Mouse (Mus musculus): Measurements from ENCODE around the gene Slc44a5. TPM values are rescaled to one million over a fixed set of nuclear protein-coding genes. Genes with fewer than 3 reads are reported as not detected.

The Slc44a5 gene
- polyA plus RNA-seq, 1 experiment: 0.35 TPM

DNA sequence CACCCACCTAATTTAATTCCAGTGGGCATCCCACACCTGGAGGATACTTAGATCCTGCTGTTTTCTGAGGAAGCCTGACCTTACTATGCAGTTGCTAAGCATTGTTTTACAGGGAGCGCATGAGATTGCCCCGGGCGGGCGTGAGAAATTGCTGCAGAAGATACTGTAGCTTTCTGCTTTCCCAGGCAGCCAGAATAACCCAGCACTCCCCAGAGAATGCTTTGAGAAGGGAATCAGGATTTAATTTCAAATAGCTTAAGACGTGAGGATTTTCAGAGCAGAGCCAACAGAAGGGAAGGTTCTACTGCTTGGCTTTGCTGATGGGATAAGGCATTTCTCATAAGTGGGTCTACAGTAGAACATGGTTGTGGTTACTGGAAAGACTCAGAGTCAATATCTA, 142.8 kb downstream of the Slc44a5 start:
- Histone ChIP-seq H3K4me1 (ENCODE audit: control insufficient read depth, insufficient read depth, low read length) (no peaks in the 10 kb centered on the region), H3K4me3 (ENCODE audit: insufficient read depth, low read length) (no peak overlapping the region), H3K27ac (ENCODE audit: insufficient read depth, low read length) (no peak overlapping the region)
- TF ChIP-seq CTCF (IDR thresholded peaks at IDR 0.05; ENCODE audit: borderline replicate concordance, insufficient read depth, low read length) (no peak), POLR2A (IDR thresholded peaks at IDR 0.05; ENCODE audit: low read depth, low read length) (no peak)

GRCm38 (mm10) chr3:154118992-154119603, 145.9 kb downstream of the Slc44a5 start:
- Histone ChIP-seq H3K4me1 (ENCODE audit: control insufficient read depth, insufficient read depth, low read length) (no peaks in the 10 kb centered on the region), H3K4me3 (ENCODE audit: insufficient read depth, low read length) (no peak overlapping the region), H3K27ac (ENCODE audit: insufficient read depth, low read length) (no peak overlapping the region)
- TF ChIP-seq POLR2A (IDR thresholded peaks at IDR 0.05; ENCODE audit: low read depth, low read length) (no peak), CTCF (IDR thresholded peaks at IDR 0.05; ENCODE audit: borderline replicate concordance, insufficient read depth, low read length) (no peak)

GRCm38 (mm10) chr3:154122531-154122930, 149.3 kb downstream of the Slc44a5 start:
- TF ChIP-seq POLR2A (IDR thresholded peaks at IDR 0.05; ENCODE audit: low read depth, low read length): no peak
- TF ChIP-seq CTCF (IDR thresholded peaks at IDR 0.05; ENCODE audit: borderline replicate concordance, insufficient read depth, low read length): no peak
- Histone ChIP-seq H3K4me3 (ENCODE audit: insufficient read depth, low read length) (no peak overlapping the region), H3K27ac (ENCODE audit: insufficient read depth, low read length) (no peak overlapping the region)

DNA sequence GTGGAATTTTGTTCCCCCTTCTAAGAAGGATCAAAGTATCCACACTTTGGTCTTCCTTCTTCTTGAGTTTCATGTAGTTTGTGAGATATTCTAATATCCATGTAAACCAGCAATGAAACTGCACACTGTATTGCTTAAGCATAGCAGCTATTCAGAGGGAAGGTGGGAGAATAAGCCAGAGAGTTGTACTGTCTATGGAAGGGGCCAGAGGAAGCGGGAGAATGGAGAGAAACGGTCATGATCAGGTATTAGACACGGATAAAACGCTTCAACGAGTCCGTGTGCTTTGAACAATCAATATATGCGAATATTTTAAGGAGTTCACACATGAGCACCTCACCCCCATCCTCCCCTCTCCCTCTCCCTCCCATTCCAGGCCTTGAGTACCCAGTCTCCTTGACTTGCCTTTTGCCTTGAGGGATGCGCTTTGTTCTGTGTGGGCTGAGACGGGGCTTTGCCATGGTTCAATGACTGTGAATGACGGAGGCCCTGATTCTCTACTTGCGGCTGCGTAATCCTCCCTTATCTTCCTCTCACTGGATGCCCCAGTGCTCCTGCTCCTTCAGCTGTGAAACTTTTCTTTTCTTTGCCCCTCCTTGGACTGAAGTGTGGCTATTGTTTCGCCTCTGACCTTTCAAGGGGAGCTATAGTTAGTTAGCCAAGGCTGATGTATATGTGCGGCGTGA, 151.8 kb downstream of the Slc44a5 start:
- Histone ChIP-seq H3K4me1 (ENCODE audit: control insufficient read depth, insufficient read depth, low read length) (no peaks in the 10 kb centered on the region), H3K27ac (ENCODE audit: insufficient read depth, low read length) (no peak overlapping the region), H3K4me3 (ENCODE audit: insufficient read depth, low read length) (no peak overlapping the region)
- no peak for TF ChIP-seq CTCF (IDR thresholded peaks at IDR 0.05; ENCODE audit: borderline replicate concordance, insufficient read depth, low read length)
- no peak for TF ChIP-seq POLR2A (IDR thresholded peaks at IDR 0.05; ENCODE audit: low read depth, low read length)

More at GRCm38 (mm10) chr3:154122531-154122930, 149.3 kb downstream of the Slc44a5 start:
- no peaks in the 10 kb centered on the region for H3K4me1 ChIP-seq (ENCODE audit: control insufficient read depth, insufficient read depth, low read length)

DNA sequence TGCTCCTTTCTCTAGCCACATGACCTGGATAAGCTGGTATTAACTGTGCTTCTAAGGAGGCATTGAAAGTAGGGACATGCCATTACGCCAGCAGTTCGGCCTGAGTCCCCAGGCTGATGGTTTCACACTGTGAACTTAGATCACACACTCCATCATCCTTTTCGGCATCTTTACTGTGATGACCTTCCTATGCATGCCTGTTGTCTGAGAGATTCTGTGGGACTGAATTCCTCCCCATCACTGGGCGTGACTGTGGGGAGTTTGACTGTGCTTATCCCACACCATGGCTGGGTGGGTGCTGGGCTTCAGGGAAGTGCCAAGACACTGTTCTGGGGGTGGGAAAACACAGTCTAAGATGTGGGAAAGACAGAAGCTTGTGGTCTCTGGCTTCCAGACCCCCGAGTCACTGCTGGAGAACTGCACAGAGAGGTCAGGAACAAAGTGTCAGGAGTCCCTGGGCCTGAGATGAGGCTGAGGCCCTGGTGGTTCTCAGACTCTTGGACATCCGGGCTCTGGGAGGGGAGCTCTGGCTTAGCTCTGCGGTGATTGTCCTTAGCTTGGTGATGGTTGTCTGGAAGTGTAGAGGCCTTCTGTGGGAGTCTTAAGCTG, 152.6 kb downstream of the Slc44a5 start:
- Histone ChIP-seq H3K4me1 (ENCODE audit: control insufficient read depth, insufficient read depth, low read length) (no peaks in the 10 kb centered on the region), H3K27ac (ENCODE audit: insufficient read depth, low read length) (no peak overlapping the region), H3K4me3 (ENCODE audit: insufficient read depth, low read length) (no peak overlapping the region)
- TF ChIP-seq CTCF (IDR thresholded peaks at IDR 0.05; ENCODE audit: borderline replicate concordance, insufficient read depth, low read length): no peak
- no peak for TF ChIP-seq POLR2A (IDR thresholded peaks at IDR 0.05; ENCODE audit: low read depth, low read length)

GRCm38 (mm10) chr3:154127246-154127645, 154.0 kb downstream of the Slc44a5 start:
- TF ChIP-seq CTCF (IDR thresholded peaks at IDR 0.05; ENCODE audit: borderline replicate concordance, insufficient read depth, low read length) (no peak), POLR2A (IDR thresholded peaks at IDR 0.05; ENCODE audit: low read depth, low read length) (no peak)

GRCm38 (mm10) chr3:154129036-154129435, 155.8 kb downstream of the Slc44a5 start:
- TF ChIP-seq CTCF (IDR thresholded peaks at IDR 0.05; ENCODE audit: borderline replicate concordance, insufficient read depth, low read length) (no peak), POLR2A (IDR thresholded peaks at IDR 0.05; ENCODE audit: low read depth, low read length) (no peak)

More at GRCm38 (mm10) chr3:154127246-154127645, 154.0 kb downstream of the Slc44a5 start:
- H3K4me1 ChIP-seq (ENCODE audit: control insufficient read depth, insufficient read depth, low read length): no peaks in the 10 kb centered on the region
- no peak overlapping the region for H3K4me3 ChIP-seq (ENCODE audit: insufficient read depth, low read length)
- H3K27ac ChIP-seq (ENCODE audit: insufficient read depth, low read length): no peak overlapping the region

DNA sequence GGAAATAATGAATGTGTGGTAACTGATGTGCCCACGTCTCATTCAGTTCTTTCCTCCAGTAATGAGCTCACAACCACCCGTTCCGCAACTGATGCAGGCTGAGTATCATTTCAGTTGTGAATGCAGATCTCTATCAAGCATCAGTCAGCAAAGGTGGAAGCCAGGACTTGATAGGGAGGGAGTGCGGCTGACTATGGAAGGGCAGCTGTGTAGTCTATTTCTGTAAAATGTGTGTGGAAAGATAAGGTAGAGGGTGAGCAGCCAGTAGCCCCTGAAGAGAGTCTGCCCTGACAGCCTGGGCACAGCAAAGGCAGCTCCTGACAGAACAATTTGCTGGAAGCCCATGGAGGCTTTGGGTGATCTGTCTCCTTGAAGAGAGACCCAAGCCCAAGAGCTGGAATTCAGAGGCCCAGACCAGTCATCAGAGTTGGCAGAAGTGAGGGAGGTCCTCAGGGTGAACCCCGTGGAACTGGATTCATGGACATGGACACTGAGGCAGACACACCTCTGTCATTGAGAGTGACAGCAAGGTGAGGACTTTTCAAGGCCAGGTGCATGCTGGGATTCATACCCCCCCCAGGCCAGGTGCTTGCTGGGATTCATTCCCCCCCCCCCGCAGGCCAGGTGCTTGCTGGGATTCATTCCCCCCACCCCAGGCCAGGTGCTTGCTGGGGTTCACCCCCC, 157.3 kb downstream of the Slc44a5 start:
- no peaks in the 10 kb centered on the region for H3K4me1 ChIP-seq (ENCODE audit: control insufficient read depth, insufficient read depth, low read length)
- H3K27ac ChIP-seq (ENCODE audit: insufficient read depth, low read length): no peak overlapping the region
- TF ChIP-seq CTCF (IDR thresholded peaks at IDR 0.05; ENCODE audit: borderline replicate concordance, insufficient read depth, low read length): no peak
- TF ChIP-seq POLR2A (IDR thresholded peaks at IDR 0.05; ENCODE audit: low read depth, low read length): no peak
- H3K4me3 ChIP-seq (ENCODE audit: insufficient read depth, low read length): no peak overlapping the region

More at GRCm38 (mm10) chr3:154129036-154129435, 155.8 kb downstream of the Slc44a5 start:
- Histone ChIP-seq H3K27ac (ENCODE audit: insufficient read depth, low read length) (no peak overlapping the region), H3K4me1 (ENCODE audit: control insufficient read depth, insufficient read depth, low read length) (no peaks in the 10 kb centered on the region), H3K4me3 (ENCODE audit: insufficient read depth, low read length) (no peak overlapping the region)

GRCm38 (mm10) chr3:154133986-154134385, 160.8 kb downstream of the Slc44a5 start:
- Histone ChIP-seq H3K27ac (ENCODE audit: insufficient read depth, low read length) (no peak overlapping the region), H3K4me1 (ENCODE audit: control insufficient read depth, insufficient read depth, low read length) (no peaks in the 10 kb centered on the region), H3K4me3 (ENCODE audit: insufficient read depth, low read length) (no peak overlapping the region)
- TF ChIP-seq POLR2A (IDR thresholded peaks at IDR 0.05; ENCODE audit: low read depth, low read length) (no peak), CTCF (IDR thresholded peaks at IDR 0.05; ENCODE audit: borderline replicate concordance, insufficient read depth, low read length) (no peak)
